Mouse (Mus musculus): Measurements from ENCODE around the gene Kcnb1.

Kcnb1 gene

GRCm38 (mm10) chr2:167190076-167190399 is at the start of gene Kcnb1:
Kcnb1 (minus strand) TSS chr2:167190155.
- DNase-seq (ENCODE audit: inconsistent age in 2 of 2, low spot score in 1 of 2), result peak; percentile 76 to 91

GRCm38 (mm10) chr2:167239262-167239661 is 49.3 kb upstream of the Kcnb1 start:
- no peak for DNase-seq (ENCODE audit: inconsistent age in 2 of 2, low spot score in 1 of 2)

GRCm38 (mm10) chr2:167237224-167237623 is 47.3 kb upstream of the Kcnb1 start:
- DNase-seq (ENCODE audit: inconsistent age in 2 of 2, low spot score in 1 of 2), result no peak

- DNase-seq (ENCODE audit: inconsistent age in 2 of 2, low spot score in 1 of 2), result no peak
These were observed 46.2 kb upstream of the Kcnb1 start for GRCm38 (mm10) chr2:167236174-167236573.

GRCm38 (mm10) chr2:167235338-167236018 is 45.5 kb upstream of the Kcnb1 start:
- no peak for DNase-seq (ENCODE audit: inconsistent age in 2 of 2, low spot score in 1 of 2)

- no peak for DNase-seq (ENCODE audit: inconsistent age in 2 of 2, low spot score in 1 of 2)
These were observed 43.8 kb upstream of the Kcnb1 start for GRCm38 (mm10) chr2:167233771-167234170.

GRCm38 (mm10) chr2:167233009-167233335 is 43.0 kb upstream of the Kcnb1 start:
- DNase-seq (ENCODE audit: inconsistent age in 2 of 2, low spot score in 1 of 2), result no peak

- peak; percentile 91 to 95 for DNase-seq (ENCODE audit: inconsistent age in 2 of 2, low spot score in 1 of 2)
These were observed 42.4 kb upstream of the Kcnb1 start for GRCm38 (mm10) chr2:167232132-167233008.

- peak; percentile 55 to 87 for DNase-seq (ENCODE audit: inconsistent age in 2 of 2, low spot score in 1 of 2)
These were observed 40.6 kb upstream of the Kcnb1 start for GRCm38 (mm10) chr2:167230554-167230953.

GRCm38 (mm10) chr2:167224937-167225336 is 35.0 kb upstream of the Kcnb1 start:
- no peak for DNase-seq (ENCODE audit: inconsistent age in 2 of 2, low spot score in 1 of 2)

GRCm38 (mm10) chr2:167224194-167224593 is 34.2 kb upstream of the Kcnb1 start:
- no peak for DNase-seq (ENCODE audit: inconsistent age in 2 of 2, low spot score in 1 of 2)

GRCm38 (mm10) chr2:167222152-167222551 is 32.2 kb upstream of the Kcnb1 start:
- peak; percentile 84 to 94 for DNase-seq (ENCODE audit: inconsistent age in 2 of 2, low spot score in 1 of 2)

GRCm38 (mm10) chr2:167221159-167221845 is 31.3 kb upstream of the Kcnb1 start:
- DNase-seq (ENCODE audit: inconsistent age in 2 of 2, low spot score in 1 of 2), result no peak

- DNase-seq (ENCODE audit: inconsistent age in 2 of 2, low spot score in 1 of 2), result no peak
These were observed 30.8 kb upstream of the Kcnb1 start for GRCm38 (mm10) chr2:167220736-167221135.

- DNase-seq (ENCODE audit: inconsistent age in 2 of 2, low spot score in 1 of 2), result peak; percentile 81 to 95
These were observed 29.3 kb upstream of the Kcnb1 start for GRCm38 (mm10) chr2:167219154-167219775.

- peak; percentile 75 to 84 for DNase-seq (ENCODE audit: inconsistent age in 2 of 2, low spot score in 1 of 2)
These were observed 23.7 kb upstream of the Kcnb1 start for GRCm38 (mm10) chr2:167213666-167214065.

GRCm38 (mm10) chr2:167213076-167213475 is 23.1 kb upstream of the Kcnb1 start:
- DNase-seq (ENCODE audit: inconsistent age in 2 of 2, low spot score in 1 of 2), result peak in 1 of 2 experiments; percentile 56

GRCm38 (mm10) chr2:167212551-167212950 is 22.6 kb upstream of the Kcnb1 start:
- no peak for DNase-seq (ENCODE audit: inconsistent age in 2 of 2, low spot score in 1 of 2)

- DNase-seq (ENCODE audit: inconsistent age in 2 of 2, low spot score in 1 of 2), result no peak
These were observed 22.1 kb upstream of the Kcnb1 start for GRCm38 (mm10) chr2:167212089-167212488.

GRCm38 (mm10) chr2:167209900-167210299 is 19.9 kb upstream of the Kcnb1 start:
- no peak for DNase-seq (ENCODE audit: inconsistent age in 2 of 2, low spot score in 1 of 2)

GRCm38 (mm10) chr2:167208984-167209383 is 19.0 kb upstream of the Kcnb1 start:
- DNase-seq (ENCODE audit: inconsistent age in 2 of 2, low spot score in 1 of 2), result no peak
